Comparison of ENCODE assay signal across 8 mouse cellular contexts in genomic region chr11:80602707-80603441, GRCm38 (mm10).
A peak's percentile ranks its signal among the peaks of the same experiment; 100 is the strongest.
DNase-seq lines count a peak whose midpoint lies in the region; ATAC-seq and TF ChIP-seq lines count a peak whose summit lies in the region.

No protein-coding gene starts in this region.

- H3K4me1 ChIP-seq in forebrain, embryonic 10.5 days = peaks cover 20% of the 10 kb centered on the region
- peaks cover 17% of the 10 kb centered on the region for H3K4me1 ChIP-seq in hindbrain, embryonic 15.5 days (replicated peaks)
- H3K4me1 ChIP-seq in limb, embryonic 14.5 days (ENCODE audit: control insufficient read depth, insufficient read depth, low read length) = peaks cover 5% of the 10 kb centered on the region; the same call in 1 of the 2 replicates
- peaks cover 13% of the 10 kb centered on the region; the same call in 1 of the 2 replicates for H3K4me1 ChIP-seq in neural tube, embryonic 14.5 days (ENCODE audit: control insufficient read depth, insufficient read depth, low read length)

- peak; percentile 39 for ATAC-seq in CD4-positive, CD25-positive, alpha-beta regulatory T cell, adult 4 months
- peak; percentile 85 for ATAC-seq in hindbrain, embryonic 15.5 days (ENCODE audit: low FRiP score, low read depth)
- ATAC-seq in limb, embryonic 14.5 days (ENCODE audit: low FRiP score, low read depth) = no peak; the same call in 1 of the 2 replicates
- ATAC-seq in neural tube, embryonic 14.5 days (ENCODE audit: low read depth) = peak; percentile 87

- H3K27me3 ChIP-seq in forebrain, embryonic 10.5 days (ENCODE audit: poor library complexity, severe bottlenecking) = peaks cover 49% of the 10 kb centered on the region
- H3K27me3 ChIP-seq in hindbrain, embryonic 15.5 days = no peaks in the 10 kb centered on the region
- H3K27me3 ChIP-seq in limb, embryonic 14.5 days (ENCODE audit: control insufficient read depth, insufficient read depth, low read length) = no peaks in the 10 kb centered on the region
- no peaks in the 10 kb centered on the region for H3K27me3 ChIP-seq in neural tube, embryonic 14.5 days (ENCODE audit: control insufficient read depth, insufficient read depth, low read length)

- H3K9me3 ChIP-seq in forebrain, embryonic 10.5 days = no peaks in the 10 kb centered on the region
- no peaks in the 10 kb centered on the region for H3K9me3 ChIP-seq in hindbrain, embryonic 15.5 days
- H3K9me3 ChIP-seq in limb, embryonic 14.5 days (ENCODE audit: control insufficient read depth, low read length) = no peaks in the 10 kb centered on the region
- H3K9me3 ChIP-seq in neural tube, embryonic 14.5 days (ENCODE audit: control insufficient read depth, low read length) = no peaks in the 10 kb centered on the region

- peak overlapping the region; percentile 84 for H3K27ac ChIP-seq in forebrain, embryonic 10.5 days
- peak overlapping the region; percentile 77 for H3K27ac ChIP-seq in hindbrain, embryonic 15.5 days (replicated peaks)
- 0 out of 2 replicates have a peak overlapping the region, but pooled peaks have one; percentile 15 for H3K27ac ChIP-seq in limb, embryonic 14.5 days (replicated peaks; ENCODE audit: low read depth, low read length)
- peak overlapping the region; percentile 83 for H3K27ac ChIP-seq in neural tube, embryonic 14.5 days (ENCODE audit: low read depth, low read length)

- 3% methylated on average over 24 of the region's 24 CpGs for WGBS in forebrain, embryonic 10.5 days
- 2% methylated on average over 24 of the region's 24 CpGs for WGBS in hindbrain, embryonic 15.5 days
- WGBS in limb, embryonic 14.5 days = 5% methylated on average over 24 of the region's 24 CpGs
- WGBS in neural tube, embryonic 14.5 days = 1% methylated on average over 24 of the region's 24 CpGs

- TF ChIP-seq POLR2A in limb, embryonic 14.5 days (IDR thresholded peaks at IDR 0.05; ENCODE audit: borderline replicate concordance, extremely low read depth, insufficient read depth, insufficient read length) = no peak

- peak overlapping the region; percentile 52 for H3K4me2 ChIP-seq in hindbrain, embryonic 15.5 days
- H3K4me2 ChIP-seq in limb, embryonic 14.5 days (replicated peaks; ENCODE audit: low read depth, low read length, severe bottlenecking) = peak overlapping the region; percentile 33
- H3K4me2 ChIP-seq in neural tube, embryonic 14.5 days (ENCODE audit: low read depth, low read length) = peak overlapping the region; percentile 47

- H3K9ac ChIP-seq in hindbrain, embryonic 15.5 days = peak overlapping the region; percentile 20
- peak overlapping the region; percentile 1; the same call in 1 of the 2 replicates for H3K9ac ChIP-seq in limb, embryonic 14.5 days (ENCODE audit: low read depth, low read length, severe bottlenecking)
- H3K9ac ChIP-seq in neural tube, embryonic 14.5 days (replicated peaks; ENCODE audit: low read depth, low read length) = peak overlapping the region; percentile 54

- H3K4me3 ChIP-seq in forebrain, embryonic 10.5 days = peak overlapping the region; percentile 50
- H3K4me3 ChIP-seq in hindbrain, embryonic 15.5 days = peak overlapping the region; percentile 22
- H3K4me3 ChIP-seq in limb, embryonic 14.5 days (replicated peaks; ENCODE audit: low read length) = 0 out of 2 replicates have a peak overlapping the region, but pooled peaks have one; percentile 15
- H3K4me3 ChIP-seq in neural tube, embryonic 14.5 days (ENCODE audit: low read depth, low read length) = peak overlapping the region; percentile 17; the same call in 1 of the 2 replicates

- no peaks in the 10 kb centered on the region for H3K36me3 ChIP-seq in forebrain, embryonic 10.5 days (replicated peaks)
- no peaks in the 10 kb centered on the region for H3K36me3 ChIP-seq in hindbrain, embryonic 15.5 days
- H3K36me3 ChIP-seq in limb, embryonic 14.5 days (ENCODE audit: control insufficient read depth, insufficient read depth, low read length) = no peaks in the 10 kb centered on the region
- H3K36me3 ChIP-seq in neural tube, embryonic 14.5 days (ENCODE audit: control insufficient read depth, insufficient read depth, low read length) = no peaks in the 10 kb centered on the region

- DNase-seq in brain, adult 2 months (ENCODE audit: low read depth, low spot score) = peak; percentile 97
- DNase-seq in forebrain, embryonic 10.5 days (ENCODE audit: extremely low spot score, low spot score) = peak; percentile 40
- peak; percentile 8 for DNase-seq in limb, embryonic 14.5 days (ENCODE audit: low spot score)
- no peak for DNase-seq in ovary, adult 18-20 months (ENCODE audit: low spot score)
- no peak for DNase-seq in ovary, postnatal 14 days (ENCODE audit: low spot score)

Comparison
In these comparisons a context has a peak if more than half of its experiments do, and no peak if none do; other contexts are left out.
1. DNase-seq: peak in brain, adult 2 months (single experiment), forebrain, embryonic 10.5 days (single experiment) and limb, embryonic 14.5 days (single experiment); none in ovary, adult 18-20 months (single experiment) and ovary, postnatal 14 days (single experiment).
2. H3K27ac ChIP-seq: peak in every context shown above with its lines; median percentile 84 in forebrain, embryonic 10.5 days; 83 in neural tube, embryonic 14.5 days; 77 in hindbrain, embryonic 15.5 days; 15 in limb, embryonic 14.5 days.
3. H3K9ac ChIP-seq: peak in every context shown above with its lines; median percentile 54 in neural tube, embryonic 14.5 days; 20 in hindbrain, embryonic 15.5 days; 1 in limb, embryonic 14.5 days.
4. Peak in every context shown above with its lines, with median percentiles within 50 percentile points of each other: H3K4me3 ChIP-seq and H3K4me2 ChIP-seq.